In genomic region chr6:25836261-25836660, GRCm38 (mm10) we compare ENCODE assay signal across 11 mouse cellular contexts.
"Had no signal": no experiment of that assay in that cellular context is flagged by ENCODE, and none has a peak within 500 bp of the region (broad histone marks: within the 10 kb centered on the region; RNA-seq: fewer than 3 reads in every experiment).

No protein-coding gene starts in this region.

- ATAC-seq: liver, postnatal 0 days; lung, postnatal 0 days had no signal

- DNase-seq: kidney, postnatal 36 days; left cerebral cortex, postnatal 4 days; liver, postnatal 0 days; lung, embryonic 14.5 days; midbrain, embryonic 14.5 days; thymus, adult 18-20 months; thymus, postnatal 36 days had no signal

- H3K27me3 ChIP-seq: limb, embryonic 12.5 days; limb, embryonic 15.5 days; megakaryocyte, embryonic 14.5 days had no signal
